Mouse (Mus musculus): ENCODE results near the gene Arl3. TPM values are rescaled to one million over a fixed set of nuclear protein-coding genes. Genes with fewer than 3 reads are reported as not detected.

Gene Arl3
- polyA plus RNA-seq, 1 experiment from 2014 or later, result 130 TPM

GRCm38 (mm10) chr19:46530449-46530990, 42.5 kb downstream of the Arl3 start:
- Histone ChIP-seq H3K4me1 (ENCODE audit: control insufficient read depth, insufficient read depth, low read length) (peaks cover 45% of the 10 kb centered on the region), H3K4me3 (ENCODE audit: low read depth, low read length) (no peak overlapping the region), H3K36me3 (replicated peaks; ENCODE audit: control insufficient read depth, insufficient read depth, low read depth, low read length) (no peaks in the 10 kb centered on the region), H3K27me3 (ENCODE audit: control insufficient read depth, insufficient read depth, low read length) (no peaks in the 10 kb centered on the region), H3K4me2 (ENCODE audit: low read depth, low read length) (peak overlapping the region; percentile 10; the same call in 1 of the 2 replicates), H3K9ac (replicated peaks; ENCODE audit: low read length) (peak overlapping the region; percentile 54; the same call in 1 of the 2 replicates), H3K27ac (replicated peaks; ENCODE audit: low read depth, low read length) (peak overlapping the region; percentile 87), H3K9me3 (replicated peaks; ENCODE audit: control insufficient read depth, low read length) (no peaks in the 10 kb centered on the region)
- no peak for ATAC-seq (replicated peaks; ENCODE audit: insufficient number of reproducible peaks, low FRiP score, low TSS enrichment, low read depth)
- WGBS, result 4% methylated on average over 8 of the region's 8 CpGs
- peak; percentile 59 for DNase-seq (ENCODE audit: low spot score)

DNA sequence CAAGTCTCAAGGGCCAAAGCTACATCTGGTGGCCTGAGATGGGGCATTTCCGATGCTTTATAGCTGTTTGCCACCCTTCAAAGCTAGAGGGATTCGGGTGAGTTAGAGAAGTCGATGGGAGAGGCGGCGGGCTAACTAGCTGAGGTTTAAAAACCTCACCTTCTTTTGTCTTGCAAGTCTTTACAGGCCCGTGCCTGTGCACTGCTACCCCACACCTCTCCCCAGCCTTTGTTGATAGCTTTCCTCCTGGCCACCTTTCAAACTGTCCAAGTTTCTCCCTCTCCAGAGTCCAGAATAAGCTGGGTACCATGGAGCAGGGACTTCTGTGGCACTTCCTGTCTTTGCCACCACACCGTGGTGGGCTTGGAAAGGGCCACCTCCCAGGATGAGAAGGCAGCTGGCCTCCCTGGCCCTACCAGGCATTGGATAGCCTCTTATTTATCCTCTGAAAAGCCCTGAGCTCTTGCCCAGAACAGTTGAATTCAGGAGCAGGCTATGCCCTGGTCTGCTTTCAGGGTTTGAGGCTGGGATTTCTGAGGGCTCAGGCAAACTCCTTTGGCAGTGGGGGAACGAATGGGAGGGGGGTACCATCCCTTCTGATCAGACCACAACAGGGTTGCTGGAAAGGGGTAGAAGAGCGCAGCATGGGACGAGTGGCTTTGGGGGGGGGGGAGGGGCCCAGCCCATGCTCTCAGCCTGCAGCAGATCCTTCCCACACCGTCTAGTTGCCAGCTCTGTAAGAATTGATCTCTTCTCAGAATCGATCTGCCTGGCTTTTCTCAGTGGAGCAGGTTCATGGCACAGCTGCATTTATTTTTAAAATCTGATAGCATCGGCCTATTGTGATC, 43.2 kb downstream of the Arl3 start:
- ATAC-seq (replicated peaks; ENCODE audit: insufficient number of reproducible peaks, low FRiP score, low TSS enrichment, low read depth) (no peak), DNase-seq (ENCODE audit: low spot score) (no peak)
- H3K9me3 ChIP-seq (replicated peaks; ENCODE audit: control insufficient read depth, low read length), result no peaks in the 10 kb centered on the region
- H3K36me3 ChIP-seq (replicated peaks; ENCODE audit: control insufficient read depth, insufficient read depth, low read depth, low read length), result no peaks in the 10 kb centered on the region
- H3K9ac ChIP-seq (replicated peaks; ENCODE audit: low read length), result peak overlapping the region; percentile 54
- WGBS, result 7% methylated on average over 13 of the region's 13 CpGs
- peaks cover 49% of the 10 kb centered on the region for H3K4me1 ChIP-seq (ENCODE audit: control insufficient read depth, insufficient read depth, low read length)
- no peaks in the 10 kb centered on the region for H3K27me3 ChIP-seq (ENCODE audit: control insufficient read depth, insufficient read depth, low read length)
- peak overlapping the region; percentile 87 for H3K27ac ChIP-seq (replicated peaks; ENCODE audit: low read depth, low read length)
- no peak overlapping the region for H3K4me3 ChIP-seq (ENCODE audit: low read depth, low read length)
- no peak overlapping the region; the same call in 1 of the 2 replicates for H3K4me2 ChIP-seq (ENCODE audit: low read depth, low read length)

- whole genome bisulfite sequencing, result under 1% methylated on average over 20 of the region's 20 CpGs
- Histone ChIP-seq H3K27me3 (ENCODE audit: control insufficient read depth, insufficient read depth, low read length) (no peaks in the 10 kb centered on the region), H3K27ac (replicated peaks; ENCODE audit: low read depth, low read length) (peak overlapping the region; percentile 87), H3K4me3 (ENCODE audit: low read depth, low read length) (peak overlapping the region; percentile 15), H3K4me1 (ENCODE audit: control insufficient read depth, insufficient read depth, low read length) (peaks cover 54% of the 10 kb centered on the region), H3K9me3 (replicated peaks; ENCODE audit: control insufficient read depth, low read length) (no peaks in the 10 kb centered on the region), H3K36me3 (replicated peaks; ENCODE audit: control insufficient read depth, insufficient read depth, low read depth, low read length) (no peaks in the 10 kb centered on the region), H3K9ac (replicated peaks; ENCODE audit: low read length) (peak overlapping the region; percentile 35), H3K4me2 (ENCODE audit: low read depth, low read length) (peak overlapping the region; percentile 57)
- ATAC-seq (replicated peaks; ENCODE audit: insufficient number of reproducible peaks, low FRiP score, low TSS enrichment, low read depth), result peak; percentile 69
- DNase-seq (ENCODE audit: low spot score), result peak; percentile 69
Measured at GRCm38 (mm10) chr19:46528529-46529213, 44.3 kb downstream of the Arl3 start.

DNA sequence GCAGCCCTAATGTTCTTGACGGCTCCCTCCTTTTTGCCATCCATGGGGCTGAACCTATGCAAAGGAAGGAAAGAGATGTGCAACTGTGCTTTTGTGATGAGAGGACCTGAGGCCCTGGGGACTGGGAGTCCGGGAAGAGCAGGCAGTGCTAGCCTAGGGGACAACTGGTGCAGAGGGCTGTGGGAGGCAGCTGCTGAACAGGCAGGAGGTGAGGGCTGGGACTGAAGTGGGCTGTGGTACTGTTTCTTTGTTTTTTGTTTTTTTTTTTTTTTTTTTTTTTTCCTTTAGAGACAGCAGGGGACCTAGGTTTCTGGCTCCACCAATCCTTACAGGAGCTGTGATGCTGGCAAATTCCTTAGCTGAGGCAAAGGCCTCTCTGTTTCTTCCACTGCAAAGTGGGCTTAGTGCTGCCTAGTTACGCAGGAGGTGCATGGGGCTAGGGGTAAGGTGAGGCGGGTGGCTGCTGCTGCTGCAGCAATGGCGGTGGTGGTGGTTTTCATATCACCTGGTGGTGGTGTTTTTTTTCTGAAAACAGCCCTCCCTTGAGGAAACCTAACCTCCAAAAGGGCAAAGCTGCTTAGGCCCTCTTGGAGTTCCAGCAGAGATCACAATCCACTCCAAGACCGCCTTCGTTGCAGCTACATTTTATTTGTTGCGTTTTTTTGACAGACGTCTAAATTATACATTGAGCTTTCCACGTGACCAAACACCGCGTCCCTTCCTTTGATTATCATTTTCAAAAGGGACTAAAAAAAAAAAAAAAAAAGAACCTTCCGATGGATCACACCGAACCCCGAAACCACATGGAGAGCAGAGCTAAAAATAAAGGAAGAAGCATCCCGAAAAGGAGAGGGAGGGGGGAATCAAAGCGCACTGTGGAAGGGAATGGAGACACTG, 45.1 kb downstream of the Arl3 start:
- Histone ChIP-seq H3K27ac (replicated peaks; ENCODE audit: low read depth, low read length) (no peak overlapping the region), H3K9ac (replicated peaks; ENCODE audit: low read length) (peak overlapping the region; percentile 5; the same call in 1 of the 2 replicates), H3K4me1 (ENCODE audit: control insufficient read depth, insufficient read depth, low read length) (peaks cover 57% of the 10 kb centered on the region), H3K4me3 (ENCODE audit: low read depth, low read length) (no peak overlapping the region), H3K27me3 (ENCODE audit: control insufficient read depth, insufficient read depth, low read length) (no peaks in the 10 kb centered on the region), H3K36me3 (replicated peaks; ENCODE audit: control insufficient read depth, insufficient read depth, low read depth, low read length) (no peaks in the 10 kb centered on the region), H3K9me3 (replicated peaks; ENCODE audit: control insufficient read depth, low read length) (no peaks in the 10 kb centered on the region), H3K4me2 (ENCODE audit: low read depth, low read length) (peak overlapping the region; percentile 57)
- ATAC-seq (replicated peaks; ENCODE audit: insufficient number of reproducible peaks, low FRiP score, low TSS enrichment, low read depth) (no peak), DNase-seq (ENCODE audit: low spot score) (no peak)
- 11% methylated on average over 17 of the region's 17 CpGs for WGBS

- 53% methylated on average over 10 of the region's 10 CpGs for WGBS
- no peak for ATAC-seq (replicated peaks; ENCODE audit: insufficient number of reproducible peaks, low FRiP score, low TSS enrichment, low read depth)
- 0 out of 2 replicates have a peak overlapping the region, but pooled peaks have one; percentile 16 for H3K27ac ChIP-seq (replicated peaks; ENCODE audit: low read depth, low read length)
Measured at GRCm38 (mm10) chr19:46525691-46526631, 47.0 kb downstream of the Arl3 start.

DNA sequence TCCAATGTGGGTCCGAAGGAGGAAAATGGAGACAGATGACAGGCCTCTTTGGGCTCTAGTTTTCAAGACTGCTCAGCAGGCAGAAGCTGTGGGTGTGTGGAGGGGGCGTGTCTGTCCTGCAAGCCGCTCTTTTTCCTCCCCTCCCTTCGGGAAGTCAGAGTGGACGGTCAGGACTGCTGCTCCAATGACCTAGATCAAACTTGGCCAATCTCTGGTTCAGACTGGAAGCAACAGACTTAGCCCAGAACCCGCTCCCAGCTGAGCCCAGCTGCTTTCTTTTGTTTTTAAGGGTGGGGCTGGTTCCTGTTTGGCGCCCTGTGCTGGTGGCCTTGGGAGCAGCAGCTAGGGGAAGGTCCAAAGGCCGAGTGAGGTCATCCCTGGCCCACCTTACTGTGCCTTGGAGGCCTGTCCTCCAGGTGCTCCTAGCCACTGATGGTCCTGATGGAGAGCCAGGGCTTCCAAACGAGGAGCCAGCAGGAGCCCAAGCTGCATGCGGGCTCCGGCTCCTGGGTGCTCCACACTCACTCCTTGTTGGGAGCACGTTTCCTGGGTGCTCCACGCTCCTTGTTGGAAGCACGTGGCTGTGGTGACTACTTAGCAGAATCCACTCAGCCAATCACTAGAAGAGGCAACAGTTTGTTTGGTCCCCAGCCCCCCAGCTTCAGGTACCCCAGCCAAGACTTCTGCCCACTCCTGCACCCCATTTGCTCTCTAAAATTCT, 48.2 kb downstream of the Arl3 start:
- Histone ChIP-seq H3K9ac (replicated peaks; ENCODE audit: low read length) (peak overlapping the region; percentile 35; the same call in 1 of the 2 replicates), H3K4me2 (ENCODE audit: low read depth, low read length) (no peak overlapping the region), H3K9me3 (replicated peaks; ENCODE audit: control insufficient read depth, low read length) (no peaks in the 10 kb centered on the region), H3K27me3 (ENCODE audit: control insufficient read depth, insufficient read depth, low read length) (no peaks in the 10 kb centered on the region), H3K4me3 (ENCODE audit: low read depth, low read length) (no peak overlapping the region), H3K4me1 (ENCODE audit: control insufficient read depth, insufficient read depth, low read length) (peaks cover 35% of the 10 kb centered on the region), H3K36me3 (replicated peaks; ENCODE audit: control insufficient read depth, insufficient read depth, low read depth, low read length) (no peaks in the 10 kb centered on the region), H3K27ac (replicated peaks; ENCODE audit: low read depth, low read length) (0 out of 2 replicates have a peak overlapping the region, but pooled peaks have one; percentile 65)
- WGBS, result 29% methylated on average over 14 of the region's 14 CpGs
- ATAC-seq (replicated peaks; ENCODE audit: insufficient number of reproducible peaks, low FRiP score, low TSS enrichment, low read depth), result no peak
- DNase-seq (ENCODE audit: low spot score), result peak; percentile 33

More at GRCm38 (mm10) chr19:46525691-46526631, 47.0 kb downstream of the Arl3 start:
- H3K4me2 ChIP-seq (ENCODE audit: low read depth, low read length), result no peak overlapping the region
- no peak overlapping the region for H3K9ac ChIP-seq (replicated peaks; ENCODE audit: low read length)
- DNase-seq (ENCODE audit: low spot score), result no peak
- no peaks in the 10 kb centered on the region for H3K27me3 ChIP-seq (ENCODE audit: control insufficient read depth, insufficient read depth, low read length)
- H3K9me3 ChIP-seq (replicated peaks; ENCODE audit: control insufficient read depth, low read length), result no peaks in the 10 kb centered on the region
- H3K4me1 ChIP-seq (ENCODE audit: control insufficient read depth, insufficient read depth, low read length), result peaks cover 44% of the 10 kb centered on the region
- H3K4me3 ChIP-seq (ENCODE audit: low read depth, low read length), result no peak overlapping the region
- no peaks in the 10 kb centered on the region for H3K36me3 ChIP-seq (replicated peaks; ENCODE audit: control insufficient read depth, insufficient read depth, low read depth, low read length)

Measured in embryonic facial prominence, embryonic 11.5 days (tissue).